Mouse (Mus musculus): ENCODE results near the gene Ubac2.

- no peak for TF ChIP-seq CTCF (IDR thresholded peaks at IDR 0.05; ENCODE audit: insufficient read depth, low read length)
- no peak for TF ChIP-seq POLR2A (IDR thresholded peaks at IDR 0.05; ENCODE audit: borderline replicate concordance, extremely low read depth, low read depth, low read length)
These were observed 116.6 kb downstream of the Ubac2 start for GRCm38 (mm10) chr14:121994846-121995556.

All from lung, adult 2 months (tissue).